Mouse (Mus musculus): ENCODE results near the gene Tfap2c. TPM values are rescaled to one million over a fixed set of nuclear protein-coding genes. Genes with fewer than 3 reads are reported as not detected.

Tfap2c gene
- polyA plus RNA-seq, 1 experiment: 0.69 TPM

DNA sequence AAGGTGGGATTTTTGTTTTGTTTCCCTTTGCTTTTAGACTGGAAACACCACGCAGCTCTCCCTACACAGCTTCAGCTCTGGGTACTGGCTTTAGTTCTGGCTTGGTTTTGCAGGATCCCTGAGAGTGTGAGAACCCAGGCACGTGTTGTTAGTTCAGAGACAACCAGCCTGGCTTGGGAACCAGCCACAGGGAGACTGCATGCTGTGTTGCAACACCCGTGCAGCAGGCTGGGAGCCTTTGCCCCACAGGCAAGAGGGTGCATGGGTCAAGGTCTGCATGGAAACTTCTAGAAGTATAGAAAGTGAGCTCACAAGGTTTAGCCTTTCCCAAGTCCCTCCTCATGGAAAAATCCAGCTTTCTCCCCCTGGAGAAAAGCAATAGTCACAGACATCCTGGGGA, 38.5 kb upstream of the Tfap2c start:
- no peak for DNase-seq
- Histone ChIP-seq H3K27ac (ENCODE audit: control insufficient read depth, insufficient read depth, low read length) (no peak overlapping the region), H3K4me3 (ENCODE audit: control insufficient read depth, insufficient read depth, low read length) (no peak overlapping the region), H3K36me3 (ENCODE audit: control insufficient read depth, insufficient read depth, low read length) (no peaks in the 10 kb centered on the region), H3K4me1 (replicated peaks; ENCODE audit: control insufficient read depth, insufficient read depth, low read length) (no peaks in the 10 kb centered on the region), H3K27me3 (ENCODE audit: control insufficient read depth, insufficient read depth, low read length) (no peaks in the 10 kb centered on the region)
- WGBS: 58% methylated on average over 3 of the region's 3 CpGs
- TF ChIP-seq CTCF (IDR thresholded peaks at IDR 0.05; ENCODE audit: borderline replicate concordance, control insufficient read depth, extremely low read depth, insufficient read depth, low read length, poor library complexity) (no peak), POLR2A (IDR thresholded peaks at IDR 0.05; ENCODE audit: control insufficient read depth, extremely low read depth, insufficient read depth, low read length, poor library complexity) (no peak)

DNA sequence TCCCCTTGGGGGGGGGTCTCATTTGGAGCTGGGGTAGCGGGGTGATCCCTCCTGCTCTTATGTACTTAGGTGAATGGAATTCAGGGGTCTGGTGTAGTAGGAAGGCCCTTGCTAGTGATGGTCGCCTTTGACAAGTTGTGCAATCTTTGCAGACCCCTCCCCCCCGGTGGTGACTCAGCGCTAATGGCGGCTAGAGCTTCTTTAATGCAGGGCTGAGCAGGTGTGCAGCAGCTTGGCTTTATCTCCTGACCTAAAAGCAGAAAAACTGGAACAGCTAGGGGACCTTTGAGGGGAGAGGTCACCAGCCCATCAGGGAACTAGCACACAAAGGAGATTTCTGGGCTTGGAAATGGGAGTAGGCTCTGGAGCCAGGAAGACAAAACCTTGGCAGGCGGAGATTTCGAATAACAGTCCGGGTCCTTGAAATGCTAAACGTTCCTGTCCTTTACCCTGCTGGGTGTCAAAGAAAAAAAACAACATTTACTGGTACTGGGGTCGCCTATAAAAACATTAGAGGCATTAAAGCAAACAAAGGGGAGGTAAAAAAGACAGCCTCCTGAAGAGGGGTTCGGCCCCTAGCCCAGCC, 32.9 kb upstream of the Tfap2c start:
- no peak overlapping the region for H3K27ac ChIP-seq (ENCODE audit: control insufficient read depth, insufficient read depth, low read length)
- no peaks in the 10 kb centered on the region for H3K4me1 ChIP-seq (replicated peaks; ENCODE audit: control insufficient read depth, insufficient read depth, low read length)
- no peaks in the 10 kb centered on the region for H3K36me3 ChIP-seq (ENCODE audit: control insufficient read depth, insufficient read depth, low read length)
- H3K4me3 ChIP-seq (ENCODE audit: control insufficient read depth, insufficient read depth, low read length): no peak overlapping the region
- TF ChIP-seq POLR2A (IDR thresholded peaks at IDR 0.05; ENCODE audit: control insufficient read depth, extremely low read depth, insufficient read depth, low read length, poor library complexity): no peak
- no peak for TF ChIP-seq CTCF (IDR thresholded peaks at IDR 0.05; ENCODE audit: borderline replicate concordance, control insufficient read depth, extremely low read depth, insufficient read depth, low read length, poor library complexity)
- 36% methylated on average over 11 of the region's 11 CpGs for WGBS
- no peaks in the 10 kb centered on the region for H3K27me3 ChIP-seq (ENCODE audit: control insufficient read depth, insufficient read depth, low read length)
- no peak for DNase-seq

DNA sequence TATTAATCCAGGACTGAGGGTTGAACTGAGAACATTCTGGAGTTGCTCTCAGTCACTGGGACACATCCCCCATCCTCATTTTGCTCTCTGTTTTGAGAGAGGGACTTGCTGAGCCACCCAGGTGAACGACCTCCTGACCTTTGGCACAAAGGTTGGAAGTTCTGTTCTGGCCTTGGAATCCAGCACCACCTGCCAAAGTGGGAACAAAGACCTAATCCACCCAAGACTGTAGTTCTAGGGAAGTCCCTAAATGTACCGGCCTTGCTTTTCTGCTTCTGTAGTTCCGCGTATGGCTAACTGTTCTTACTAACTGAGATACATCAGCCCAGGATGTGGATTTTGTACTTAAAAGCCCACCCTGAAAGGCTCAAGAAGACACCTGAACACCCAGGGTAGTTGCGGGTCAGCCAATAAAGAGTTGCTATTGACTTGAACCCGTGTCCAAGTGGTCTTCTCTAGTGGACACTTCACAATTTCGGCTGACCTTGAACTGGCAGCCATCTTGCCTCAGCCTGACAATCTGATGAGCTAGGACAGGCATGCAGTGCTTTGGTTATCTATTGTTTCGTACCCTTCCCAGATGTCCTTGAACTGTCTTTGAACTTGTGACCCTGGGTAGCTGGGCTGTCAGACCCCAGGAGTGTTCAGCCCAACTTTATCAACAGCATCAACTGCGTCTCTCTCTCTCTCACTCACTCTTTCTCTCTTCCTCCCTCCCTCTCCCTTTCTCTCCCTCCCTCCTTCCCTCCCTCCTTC, 28.6 kb upstream of the Tfap2c start:
- 86% methylated on average over 9 of the region's 9 CpGs for WGBS
- Histone ChIP-seq H3K27ac (ENCODE audit: control insufficient read depth, insufficient read depth, low read length) (no peak overlapping the region), H3K27me3 (ENCODE audit: control insufficient read depth, insufficient read depth, low read length) (no peaks in the 10 kb centered on the region), H3K4me1 (replicated peaks; ENCODE audit: control insufficient read depth, insufficient read depth, low read length) (no peaks in the 10 kb centered on the region), H3K4me3 (ENCODE audit: control insufficient read depth, insufficient read depth, low read length) (no peak overlapping the region), H3K36me3 (ENCODE audit: control insufficient read depth, insufficient read depth, low read length) (no peaks in the 10 kb centered on the region)
- TF ChIP-seq POLR2A (IDR thresholded peaks at IDR 0.05; ENCODE audit: control insufficient read depth, extremely low read depth, insufficient read depth, low read length, poor library complexity) (no peak), CTCF (IDR thresholded peaks at IDR 0.05; ENCODE audit: borderline replicate concordance, control insufficient read depth, extremely low read depth, insufficient read depth, low read length, poor library complexity) (no peak)
- no peak for DNase-seq

DNA sequence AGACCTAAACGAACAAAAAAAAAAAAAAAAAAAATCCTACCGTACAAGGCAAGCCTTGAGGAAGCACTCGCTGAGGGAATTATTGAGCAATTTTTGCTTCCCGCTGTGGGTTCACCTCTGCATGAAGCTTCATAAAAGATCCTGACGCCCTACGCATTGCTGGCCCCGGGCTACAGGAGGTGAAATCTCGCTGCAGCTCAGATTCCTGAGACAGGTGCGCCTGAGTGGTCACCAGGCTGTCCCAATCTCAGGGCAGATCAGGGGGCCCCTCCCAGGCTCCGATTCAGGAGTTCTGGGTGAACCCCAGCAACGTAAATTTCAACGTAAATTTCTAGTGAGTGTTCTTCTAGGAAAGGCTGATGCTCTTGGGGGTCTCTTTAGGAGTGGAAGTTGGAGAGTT, 26.9 kb upstream of the Tfap2c start:
- DNase-seq: no peak
- Histone ChIP-seq H3K27ac (ENCODE audit: control insufficient read depth, insufficient read depth, low read length) (no peak overlapping the region), H3K4me1 (replicated peaks; ENCODE audit: control insufficient read depth, insufficient read depth, low read length) (no peaks in the 10 kb centered on the region), H3K36me3 (ENCODE audit: control insufficient read depth, insufficient read depth, low read length) (no peaks in the 10 kb centered on the region), H3K27me3 (ENCODE audit: control insufficient read depth, insufficient read depth, low read length) (no peaks in the 10 kb centered on the region), H3K4me3 (ENCODE audit: control insufficient read depth, insufficient read depth, low read length) (no peak overlapping the region)
- WGBS: 83% methylated on average over 12 of the region's 12 CpGs
- no peak for TF ChIP-seq CTCF (IDR thresholded peaks at IDR 0.05; ENCODE audit: borderline replicate concordance, control insufficient read depth, extremely low read depth, insufficient read depth, low read length, poor library complexity)
- no peak for TF ChIP-seq POLR2A (IDR thresholded peaks at IDR 0.05; ENCODE audit: control insufficient read depth, extremely low read depth, insufficient read depth, low read length, poor library complexity)

DNA sequence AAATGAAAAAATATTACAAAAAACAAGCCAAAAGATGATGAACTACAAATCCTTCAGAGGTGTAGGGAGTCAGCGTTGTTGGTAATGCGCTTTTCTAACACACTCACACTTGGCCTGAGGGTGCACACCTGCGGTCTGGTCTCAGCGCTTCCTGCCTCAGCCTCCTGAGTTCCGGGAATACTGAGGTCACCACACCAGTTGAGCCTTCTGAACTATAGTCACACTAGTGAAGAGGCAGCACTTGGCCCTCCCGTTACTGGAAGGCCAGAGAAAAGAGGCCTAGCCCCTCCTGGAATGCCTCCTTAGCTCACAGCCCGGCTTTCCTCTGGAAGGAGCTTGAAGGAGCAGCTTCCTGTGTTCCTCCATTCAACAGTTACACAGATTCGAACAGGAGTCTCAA, 22.2 kb upstream of the Tfap2c start:
- Histone ChIP-seq H3K4me3 (ENCODE audit: control insufficient read depth, insufficient read depth, low read length) (no peak overlapping the region), H3K27me3 (ENCODE audit: control insufficient read depth, insufficient read depth, low read length) (no peaks in the 10 kb centered on the region), H3K27ac (ENCODE audit: control insufficient read depth, insufficient read depth, low read length) (no peak overlapping the region), H3K4me1 (replicated peaks; ENCODE audit: control insufficient read depth, insufficient read depth, low read length) (no peaks in the 10 kb centered on the region), H3K36me3 (ENCODE audit: control insufficient read depth, insufficient read depth, low read length) (no peaks in the 10 kb centered on the region)
- WGBS: 88% methylated on average over 8 of the region's 8 CpGs
- TF ChIP-seq CTCF (IDR thresholded peaks at IDR 0.05; ENCODE audit: borderline replicate concordance, control insufficient read depth, extremely low read depth, insufficient read depth, low read length, poor library complexity) (no peak), POLR2A (IDR thresholded peaks at IDR 0.05; ENCODE audit: control insufficient read depth, extremely low read depth, insufficient read depth, low read length, poor library complexity) (no peak)
- DNase-seq: no peak

DNA sequence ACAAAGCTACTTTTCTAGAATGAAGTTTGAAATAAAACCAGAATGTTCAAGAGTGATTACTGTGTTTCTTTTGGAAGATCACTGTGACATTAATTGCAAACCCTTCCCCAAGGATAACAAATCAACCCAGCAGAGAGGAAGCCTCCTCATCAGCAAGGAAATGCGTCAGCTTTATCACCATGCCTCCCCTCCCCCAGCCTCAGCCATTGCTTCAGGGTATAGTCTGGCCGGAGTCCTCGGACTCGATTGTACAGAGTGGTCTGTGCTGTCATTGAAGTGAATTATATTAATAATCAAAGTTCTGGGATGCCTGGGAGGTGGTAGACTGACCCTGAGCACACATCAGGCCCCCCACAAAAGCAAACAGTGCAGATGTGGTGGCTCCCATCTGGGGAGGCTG, 5.4 kb upstream of the Tfap2c start:
- 46% methylated on average over 4 of the region's 4 CpGs for WGBS
- Histone ChIP-seq H3K4me3 (ENCODE audit: control insufficient read depth, insufficient read depth, low read length) (no peak overlapping the region), H3K27me3 (ENCODE audit: control insufficient read depth, insufficient read depth, low read length) (peaks cover 21% of the 10 kb centered on the region), H3K4me1 (replicated peaks; ENCODE audit: control insufficient read depth, insufficient read depth, low read length) (no peaks in the 10 kb centered on the region), H3K27ac (ENCODE audit: control insufficient read depth, insufficient read depth, low read length) (no peak overlapping the region), H3K36me3 (ENCODE audit: control insufficient read depth, insufficient read depth, low read length) (no peaks in the 10 kb centered on the region)
- no peak for DNase-seq
- TF ChIP-seq POLR2A (IDR thresholded peaks at IDR 0.05; ENCODE audit: control insufficient read depth, extremely low read depth, insufficient read depth, low read length, poor library complexity) (no peak), CTCF (IDR thresholded peaks at IDR 0.05; ENCODE audit: borderline replicate concordance, control insufficient read depth, extremely low read depth, insufficient read depth, low read length, poor library complexity) (no peak)

Measured in thymus, adult 2 months (tissue).